Comparison of ENCODE assay signal across 9 mouse cellular contexts in the genomic region with DNA sequence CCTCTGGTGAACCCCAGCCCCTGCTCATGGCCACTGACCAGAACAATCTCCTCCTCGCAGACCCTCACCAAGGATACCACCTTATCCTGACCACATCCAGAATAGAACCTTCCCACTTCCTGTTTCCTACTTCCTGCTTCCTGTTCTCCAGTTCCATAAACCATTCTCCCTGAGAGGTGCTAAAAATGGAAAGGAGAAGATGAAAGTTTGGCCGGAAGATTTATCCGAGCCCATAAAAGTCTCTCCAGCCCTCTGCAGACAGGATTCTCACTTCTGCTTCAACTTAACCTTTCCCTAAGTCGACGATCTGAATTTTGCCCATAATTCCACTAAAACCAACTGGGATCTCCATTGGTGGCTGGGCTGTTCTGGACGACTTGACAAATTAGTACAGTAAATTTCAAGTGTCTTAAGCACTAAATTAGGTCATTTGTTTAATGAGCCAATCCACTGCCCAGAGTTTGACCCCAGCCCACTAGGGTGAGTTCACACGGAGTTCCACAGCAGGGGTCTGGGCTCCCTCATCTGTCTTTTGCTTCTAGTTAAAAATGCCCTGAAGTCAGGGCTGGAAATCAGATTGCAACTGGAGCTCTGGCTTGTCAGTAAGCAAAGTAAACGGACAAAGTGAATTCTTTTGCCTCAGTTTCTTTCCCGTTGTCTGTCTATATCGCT.
DNase-seq lines count a peak whose midpoint lies in the region; ATAC-seq lines count a peak whose summit lies in the region.
"Had no signal": no experiment of that assay in that cellular context is flagged by ENCODE, and none has a peak within 500 bp of the region (broad histone marks: within the 10 kb centered on the region; RNA-seq: fewer than 3 reads in every experiment).

No protein-coding gene starts in this region.

- H3K27me3 ChIP-seq in hindbrain, embryonic 14.5 days (ENCODE audit: control insufficient read depth, insufficient read depth, low read length) = no peaks in the 10 kb centered on the region
- H3K27me3 ChIP-seq in megakaryocyte, embryonic 14.5 days (replicated peaks) = peaks cover 95% of the 10 kb centered on the region

- no peak for ATAC-seq in hindbrain, embryonic 14.5 days (ENCODE audit: low FRiP score)

- 71% methylated on average over 10 of the region's 10 CpGs for WGBS in hindbrain, embryonic 14.5 days

- H3K27ac ChIP-seq in brown adipose tissue, adult 24 weeks (replicated peaks; ENCODE audit: low read depth, low read length) = no peak overlapping the region
- no peak overlapping the region for H3K27ac ChIP-seq in hindbrain, embryonic 14.5 days

- no peaks in the 10 kb centered on the region for H3K9me3 ChIP-seq in hindbrain, embryonic 14.5 days (ENCODE audit: control insufficient read depth, low read length)
- H3K9me3 ChIP-seq in megakaryocyte, embryonic 14.5 days = 0 out of 2 replicates have a peak, but pooled peaks cover 5% of the 10 kb centered on the region

- peaks cover 7% of the 10 kb centered on the region; the same call in 1 of the 2 replicates for H3K4me1 ChIP-seq in brown adipose tissue, adult 24 weeks (ENCODE audit: control insufficient read depth, insufficient read depth, insufficient read length, low read length)
- peaks cover 20% of the 10 kb centered on the region for H3K4me1 ChIP-seq in hindbrain, embryonic 14.5 days (replicated peaks; ENCODE audit: control insufficient read depth, insufficient read depth, low read length)
- peaks cover 25% of the 10 kb centered on the region for H3K4me1 ChIP-seq in megakaryocyte, embryonic 14.5 days

- H3K9ac ChIP-seq in hindbrain, embryonic 14.5 days = no peak overlapping the region

- H3K4me2 ChIP-seq in hindbrain, embryonic 14.5 days (replicated peaks) = peak overlapping the region; percentile 24

- peak; percentile 33 for DNase-seq in embryo, embryonic 10 days (ENCODE audit: low spot score)
- DNase-seq in embryo, embryonic 9.5 days (ENCODE audit: extremely low spot score) = no peak
- DNase-seq in hindbrain, embryonic 14.5 days (ENCODE audit: low spot score) = no peak
- no peak for DNase-seq in gastrocnemius, postnatal 4 days (ENCODE audit: low spot score in 2 of 2)
- DNase-seq in cerebellum, adult 9-10 months = no peak
- no peak for DNase-seq in right cerebral cortex, adult 2 months (ENCODE audit: low spot score in 2 of 2)

- H3K4me3 ChIP-seq in brown adipose tissue, adult 24 weeks (ENCODE audit: insufficient read depth, low read depth, low read length) = peak overlapping the region; percentile 21
- H3K4me3 ChIP-seq in hindbrain, embryonic 14.5 days (replicated peaks; ENCODE audit: low read length) = no peak overlapping the region
- peak overlapping the region; percentile 83 for H3K4me3 ChIP-seq in megakaryocyte, embryonic 14.5 days (replicated peaks)
- H3K4me3 ChIP-seq: erythroblast, embryonic 14.5 days had no signal

- no peaks in the 10 kb centered on the region for H3K36me3 ChIP-seq in hindbrain, embryonic 14.5 days (replicated peaks; ENCODE audit: control insufficient read depth, insufficient read depth)
- no peaks in the 10 kb centered on the region for H3K36me3 ChIP-seq in megakaryocyte, embryonic 14.5 days (replicated peaks; ENCODE audit: low read length)
